Mouse (Mus musculus) spleen, adult 12 weeks (tissue): ENCODE results near the gene Zfp467.

Experiments used
- DNase-seq: peaks from one replicate; pipeline ENCODE4 v3.0.0; 2022; ENCODE audit warnings: low spot score

The Zfp467 gene

GRCm38 (mm10) chr6:48445181-48446101 lies at the start of gene Zfp467:
Zfp467 (minus strand) TSS chr6:48445825.
- DNase-seq = no peak

- no peak for DNase-seq
Observed at GRCm38 (mm10) chr6:48493136-48493730, 47.6 kb upstream of the Zfp467 start.

GRCm38 (mm10) chr6:48491361-48491760 lies 45.7 kb upstream of the Zfp467 start:
- no peak for DNase-seq

GRCm38 (mm10) chr6:48489741-48490140 lies 44.1 kb upstream of the Zfp467 start:
- DNase-seq = no peak

- DNase-seq = no peak
Observed at GRCm38 (mm10) chr6:48487747-48488725, 42.4 kb upstream of the Zfp467 start.

- no peak for DNase-seq
Observed at GRCm38 (mm10) chr6:48482501-48482900, 36.9 kb upstream of the Zfp467 start.

GRCm38 (mm10) chr6:48478446-48478845 lies 32.8 kb upstream of the Zfp467 start:
- no peak for DNase-seq

GRCm38 (mm10) chr6:48470739-48471138 lies 25.1 kb upstream of the Zfp467 start:
- no peak for DNase-seq

- DNase-seq = no peak
Observed at GRCm38 (mm10) chr6:48467490-48467889, 21.9 kb upstream of the Zfp467 start.

GRCm38 (mm10) chr6:48466715-48467114 lies 21.1 kb upstream of the Zfp467 start:
- DNase-seq = no peak

- DNase-seq = no peak
Observed at GRCm38 (mm10) chr6:48464966-48465679, 19.5 kb upstream of the Zfp467 start.

- no peak for DNase-seq
Observed at GRCm38 (mm10) chr6:48452771-48453170, 7.1 kb upstream of the Zfp467 start.

- no peak for DNase-seq
Observed at GRCm38 (mm10) chr6:48452151-48452550, 6.5 kb upstream of the Zfp467 start.

GRCm38 (mm10) chr6:48448527-48448926 lies 2.9 kb upstream of the Zfp467 start:
- DNase-seq = no peak

- DNase-seq = no peak
Observed at GRCm38 (mm10) chr6:48447929-48448328, 2.3 kb upstream of the Zfp467 start, which contains the start of gene Sspo. Sspo (plus strand) TSS chr6:48448229.

- no peak for DNase-seq
Observed at GRCm38 (mm10) chr6:48446896-48447295, 1.3 kb upstream of the Zfp467 start.

GRCm38 (mm10) chr6:48446256-48446655 lies 631 bp upstream of the Zfp467 start:
- DNase-seq = no peak

- no peak for DNase-seq
Observed at GRCm38 (mm10) chr6:48444310-48445180, 1.1 kb downstream of the Zfp467 start.

GRCm38 (mm10) chr6:48443592-48444309 lies 1.9 kb downstream of the Zfp467 start:
- peak; percentile 70 for DNase-seq
